8 mouse cellular contexts compared by ENCODE assay signal in genomic region chr14:25457434-25457957, GRCm38 (mm10). TPM values are rescaled to one million over a fixed set of nuclear protein-coding genes. Genes with fewer than 3 reads are reported as not detected.
DNase-seq lines count a peak whose midpoint lies in the region; ATAC-seq lines count a peak whose summit lies in the region.

No protein-coding gene starts in this region.

- no peaks in the 10 kb centered on the region for H3K9me3 ChIP-seq in midbrain, embryonic 11.5 days (ENCODE audit: control insufficient read depth, low read length)

- under 1% methylated on average over 51 of the region's 52 CpGs for WGBS in midbrain, embryonic 11.5 days

- intact Hi-C loops in left cerebral cortex, postnatal 4 days (cut with DNase I), result loop anchor here (5.0 to 10.0 kb wide), 4 partner anchors 105 to 950 kb away; no protein-coding TSS in a partner anchor

- peak overlapping the region; percentile 80 for H3K27ac ChIP-seq in midbrain, embryonic 11.5 days (ENCODE audit: low read depth, low read length)

- peak; percentile 93 to 97 for DNase-seq in adrenal gland, adult 18-20 months (ENCODE audit: low spot score in 2 of 2)
- peak; percentile 97 for DNase-seq in embryo, embryonic 11.5 days (ENCODE audit: low read depth, low spot score)
- peak; percentile 100 for DNase-seq in heart, adult 11 months
- DNase-seq in kidney, adult 11 months, result peak; percentile 96
- peak; percentile 99 for DNase-seq in left cerebral cortex, postnatal 4 days
- DNase-seq in midbrain, embryonic 11.5 days (ENCODE audit: low spot score, missing footprints), result peak; percentile 100
- DNase-seq in right cerebral cortex, postnatal 4 days, result peak; percentile 92
- DNase-seq in yolk sac, embryonic 10.5 days (ENCODE audit: low spot score), result peak; percentile 99

- peak overlapping the region; percentile 100 for H3K9ac ChIP-seq in midbrain, embryonic 11.5 days (ENCODE audit: low read length)

- H3K4me1 ChIP-seq in midbrain, embryonic 11.5 days (ENCODE audit: control insufficient read depth, insufficient read depth, low read length), result peaks cover 28% of the 10 kb centered on the region

- H3K27me3 ChIP-seq in midbrain, embryonic 11.5 days (ENCODE audit: control insufficient read depth, insufficient read depth, low read length), result no peaks in the 10 kb centered on the region

- peak overlapping the region; percentile 93 for H3K4me2 ChIP-seq in midbrain, embryonic 11.5 days

- H3K36me3 ChIP-seq in midbrain, embryonic 11.5 days (ENCODE audit: control insufficient read depth, insufficient read depth, low read length), result no peaks in the 10 kb centered on the region

- ATAC-seq in midbrain, embryonic 11.5 days (ENCODE audit: low FRiP score), result peak; percentile 91

- peak overlapping the region; percentile 99 for H3K4me3 ChIP-seq in midbrain, embryonic 11.5 days (ENCODE audit: low read depth, low read length)

RNA-seq across cellular contexts. Expression of gene Zmiz1, which starts 1.5 kb away (rescaled TPM):
- total RNA-seq in adrenal gland, adult 18-20 months (2021), result 100 to 1,000 TPM in 1 of 2 experiments, 10 to 100 TPM in 1; 89.1 to 116 TPM
- total RNA-seq in left cerebral cortex, postnatal 4 days (2021), result 100 to 1,000 TPM; 149 to 152 TPM
- polyA plus RNA-seq in midbrain, embryonic 11.5 days (2014; fragmentation: Nextera tagmentation; extraction: Ambion mirVana), result 47.7 and 51.5 TPM in 2 replicates

Comparison
In these comparisons a context has a peak if more than half of its experiments do, and no peak if none do; other contexts are left out.
1. Peak in every context shown above with its lines: DNase-seq, ATAC-seq, H3K4me3 ChIP-seq and H3K27ac ChIP-seq.